Mouse (Mus musculus) T-helper 2 cell (primary cell): Measurements from ENCODE around the gene Arhgef12.

Source experiments
- in situ Hi-C: fragments of 300-600 bp; cut with MboI, MseI; formaldehyde crosslinking; loops from one replicate; pipeline ENCODE4 v1.15.1; 2025; ENCODE audit warnings: high pct_unique_total_duplicates

The Arhgef12 gene

DNA sequence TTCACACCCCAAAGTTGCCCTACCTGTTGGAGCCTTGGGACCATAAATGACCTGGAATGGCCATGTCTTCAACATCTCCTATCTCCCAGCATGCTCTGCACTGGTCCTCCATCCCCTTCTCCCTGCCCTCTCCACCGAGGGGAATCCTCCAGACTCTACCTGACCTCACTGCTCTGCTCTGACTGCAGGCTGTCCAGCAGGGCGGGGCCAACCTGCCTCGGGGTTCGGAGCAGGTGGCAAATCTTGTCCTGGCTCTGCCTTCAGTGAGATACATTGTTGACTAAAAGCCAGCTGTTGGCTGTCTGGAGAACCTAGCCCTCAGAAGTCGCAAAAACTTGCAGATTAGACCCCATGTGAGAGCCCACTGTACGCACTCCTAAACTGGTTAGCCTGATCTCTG, 180.5 kb downstream of the Arhgef12 start:
- in situ Hi-C loops: no loop called here

DNA sequence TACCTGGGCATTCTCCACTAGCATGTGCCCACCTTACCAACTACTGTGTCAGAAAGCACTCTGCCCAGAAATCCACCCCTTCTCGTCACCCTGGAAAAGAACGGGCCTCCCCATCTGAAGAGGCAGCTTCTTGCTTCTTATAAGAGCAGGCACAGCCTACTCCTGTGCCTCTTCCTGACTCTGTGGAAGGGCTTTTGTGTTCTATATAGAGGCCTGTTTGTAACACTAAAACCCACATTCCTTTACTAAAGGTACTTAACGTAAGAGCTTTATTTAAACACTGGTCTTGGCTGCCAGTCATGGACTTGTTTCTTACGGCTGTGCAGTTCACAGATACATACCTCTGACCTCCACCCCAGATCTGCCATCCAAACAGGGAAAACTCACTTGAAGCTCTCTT, 185.2 kb downstream of the Arhgef12 start:
- in situ Hi-C loops: no loop called here

DNA sequence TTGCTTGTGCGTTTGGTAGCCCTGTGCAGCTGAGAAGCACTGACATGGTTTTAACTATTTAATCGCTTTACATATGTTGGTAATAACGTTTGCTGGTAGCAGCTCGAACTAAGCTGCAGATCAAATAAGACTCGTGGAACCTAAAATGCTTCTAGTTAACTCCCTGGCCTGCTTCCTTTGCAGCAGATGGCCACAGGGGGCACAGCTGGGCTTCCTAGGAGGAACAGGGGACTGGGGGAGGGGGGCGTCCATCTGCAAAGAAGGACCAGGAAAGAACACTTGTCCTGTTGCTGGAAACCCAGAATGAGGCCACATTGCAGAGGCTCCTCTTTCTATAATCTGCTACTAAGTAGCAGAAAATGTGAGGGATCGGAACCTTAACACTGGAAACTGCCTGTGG, 186.8 kb downstream of the Arhgef12 start:
- in situ Hi-C loops: no loop called here

DNA sequence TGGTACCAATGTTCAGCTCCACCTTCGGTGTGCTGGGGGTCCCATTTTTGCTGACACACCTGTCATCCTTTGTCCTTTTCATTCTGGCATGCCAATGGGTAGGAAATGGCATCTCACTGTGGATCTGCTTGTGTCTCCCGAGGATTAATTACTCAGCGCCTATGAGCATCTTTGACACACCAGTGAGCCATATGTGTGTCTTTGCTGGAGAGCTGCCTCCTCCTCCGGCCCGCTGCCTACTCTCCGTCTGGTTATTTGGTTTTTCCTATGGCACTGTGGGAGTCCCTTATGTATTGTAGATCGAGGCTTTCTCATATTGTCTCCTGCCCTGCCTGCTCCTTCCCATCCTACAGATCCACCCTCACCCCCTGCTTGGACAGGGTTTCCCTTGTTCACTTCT, 189.1 kb downstream of the Arhgef12 start:
- in situ Hi-C loops: no loop called here
